Mouse (Mus musculus): Measurements from ENCODE around the gene Ncapd3. TPM values are rescaled to one million over a fixed set of nuclear protein-coding genes. Genes with fewer than 3 reads are reported as not detected.

The Ncapd3 gene
- total and polyA plus RNA-seq, 3 experiments, result 5.6 to 187 (median 75.6) TPM

GRCm38 (mm10) chr9:27005231-27005630 lies 24.7 kb upstream of the Ncapd3 start:
- DNase-seq (ENCODE audit: low spot score) (no peak), ATAC-seq (ENCODE audit: extremely low read depth, insufficient number of reproducible peaks, low FRiP score, poor library complexity, severe bottlenecking) (no peak)
- no peak for TF ChIP-seq CTCF (IDR thresholded peaks at IDR 0.05; ENCODE audit: low read depth, low read length)
- H3K9me3 ChIP-seq (replicated peaks), result no peaks in the 10 kb centered on the region
- peaks cover 88% of the 10 kb centered on the region for H3K36me3 ChIP-seq (replicated peaks)
- no peaks in the 10 kb centered on the region for H3K27me3 ChIP-seq (ENCODE audit: insufficient read depth, low read length)
- H3K4me1 ChIP-seq (ENCODE audit: insufficient read depth, low read depth, low read length), result peaks cover 14% of the 10 kb centered on the region
- H3K4me3 ChIP-seq (ENCODE audit: low read depth, low read length), result no peak overlapping the region

- H3K36me3 ChIP-seq (replicated peaks), result peaks cover 93% of the 10 kb centered on the region
- TF ChIP-seq GATA1 (IDR thresholded peaks at IDR 0.05; ENCODE audit: borderline replicate concordance, low read length) (no peak), CTCF (IDR thresholded peaks at IDR 0.05; ENCODE audit: low read depth, low read length) (no peak), POLR2AphosphoS5 (IDR thresholded peaks at IDR 0.05; ENCODE audit: insufficient replicate concordance, low read depth, low read length) (no peak), GATA2 (IDR thresholded peaks at IDR 0.05; ENCODE audit: borderline replicate concordance, low read depth, low read length) (no peak), TAL1 (conservative IDR thresholded peaks at IDR 0.05; ENCODE audit: low read depth, low read length) (no peak)
Measured at GRCm38 (mm10) chr9:27005933-27006332, 24.0 kb upstream of the Ncapd3 start.

GRCm38 (mm10) chr9:27006866-27007265 lies 23.1 kb upstream of the Ncapd3 start:
- TF ChIP-seq GATA2 (IDR thresholded peaks at IDR 0.05; ENCODE audit: borderline replicate concordance, low read depth, low read length), result no peak
- no peak for TF ChIP-seq POLR2AphosphoS5 (IDR thresholded peaks at IDR 0.05; ENCODE audit: insufficient replicate concordance, low read depth, low read length)
- no peak for TF ChIP-seq CTCF (IDR thresholded peaks at IDR 0.05; ENCODE audit: low read depth, low read length)
- TF ChIP-seq TAL1 (conservative IDR thresholded peaks at IDR 0.05; ENCODE audit: low read depth, low read length), result no peak
- TF ChIP-seq GATA1 (IDR thresholded peaks at IDR 0.05; ENCODE audit: borderline replicate concordance, low read length), result no peak
- Histone ChIP-seq H3K4me1 (ENCODE audit: insufficient read depth, low read depth, low read length) (no peaks in the 10 kb centered on the region; the same call in 1 of the 2 replicates), H3K27me3 (ENCODE audit: insufficient read depth, low read length) (no peaks in the 10 kb centered on the region), H3K36me3 (replicated peaks) (peaks cover 93% of the 10 kb centered on the region), H3K4me3 (ENCODE audit: low read depth, low read length) (no peak overlapping the region), H3K9me3 (replicated peaks) (no peaks in the 10 kb centered on the region)
- no peak for DNase-seq (ENCODE audit: low spot score)
- ATAC-seq (ENCODE audit: extremely low read depth, insufficient number of reproducible peaks, low FRiP score, poor library complexity, severe bottlenecking), result no peak

More at GRCm38 (mm10) chr9:27005933-27006332, 24.0 kb upstream of the Ncapd3 start:
- ATAC-seq (ENCODE audit: extremely low read depth, insufficient number of reproducible peaks, low FRiP score, poor library complexity, severe bottlenecking), result no peak
- Histone ChIP-seq H3K4me1 (ENCODE audit: insufficient read depth, low read depth, low read length) (peaks cover 7% of the 10 kb centered on the region), H3K27me3 (ENCODE audit: insufficient read depth, low read length) (no peaks in the 10 kb centered on the region), H3K4me3 (ENCODE audit: low read depth, low read length) (no peak overlapping the region), H3K9me3 (replicated peaks) (no peaks in the 10 kb centered on the region)
- no peak for DNase-seq (ENCODE audit: low spot score)

GRCm38 (mm10) chr9:27009231-27009630 lies 20.7 kb upstream of the Ncapd3 start:
- Histone ChIP-seq H3K4me1 (ENCODE audit: insufficient read depth, low read depth, low read length) (no peaks in the 10 kb centered on the region), H3K36me3 (replicated peaks) (peaks cover 97% of the 10 kb centered on the region), H3K4me3 (ENCODE audit: low read depth, low read length) (no peak overlapping the region), H3K27me3 (ENCODE audit: insufficient read depth, low read length) (no peaks in the 10 kb centered on the region), H3K9me3 (replicated peaks) (no peaks in the 10 kb centered on the region)
- DNase-seq (ENCODE audit: low spot score), result no peak
- TF ChIP-seq TAL1 (conservative IDR thresholded peaks at IDR 0.05; ENCODE audit: low read depth, low read length), result no peak
- no peak for TF ChIP-seq CTCF (IDR thresholded peaks at IDR 0.05; ENCODE audit: low read depth, low read length)
- TF ChIP-seq GATA1 (IDR thresholded peaks at IDR 0.05; ENCODE audit: borderline replicate concordance, low read length), result no peak
- TF ChIP-seq POLR2AphosphoS5 (IDR thresholded peaks at IDR 0.05; ENCODE audit: insufficient replicate concordance, low read depth, low read length), result no peak
- TF ChIP-seq GATA2 (IDR thresholded peaks at IDR 0.05; ENCODE audit: borderline replicate concordance, low read depth, low read length), result no peak
- no peak for ATAC-seq (ENCODE audit: extremely low read depth, insufficient number of reproducible peaks, low FRiP score, poor library complexity, severe bottlenecking)

GRCm38 (mm10) chr9:27011572-27011971 lies 18.4 kb upstream of the Ncapd3 start:
- DNase-seq (ENCODE audit: low spot score), result no peak
- no peak for ATAC-seq (ENCODE audit: extremely low read depth, insufficient number of reproducible peaks, low FRiP score, poor library complexity, severe bottlenecking)
- Histone ChIP-seq H3K4me3 (ENCODE audit: low read depth, low read length) (no peak overlapping the region), H3K9me3 (replicated peaks) (no peaks in the 10 kb centered on the region), H3K4me1 (ENCODE audit: insufficient read depth, low read depth, low read length) (no peaks in the 10 kb centered on the region), H3K27me3 (ENCODE audit: insufficient read depth, low read length) (no peaks in the 10 kb centered on the region), H3K36me3 (replicated peaks) (peaks cover 97% of the 10 kb centered on the region)
- TF ChIP-seq TAL1 (conservative IDR thresholded peaks at IDR 0.05; ENCODE audit: low read depth, low read length) (no peak), POLR2AphosphoS5 (IDR thresholded peaks at IDR 0.05; ENCODE audit: insufficient replicate concordance, low read depth, low read length) (no peak), GATA1 (IDR thresholded peaks at IDR 0.05; ENCODE audit: borderline replicate concordance, low read length) (no peak), GATA2 (IDR thresholded peaks at IDR 0.05; ENCODE audit: borderline replicate concordance, low read depth, low read length) (no peak), CTCF (IDR thresholded peaks at IDR 0.05; ENCODE audit: low read depth, low read length) (no peak)

GRCm38 (mm10) chr9:27018961-27019360 lies 11.0 kb upstream of the Ncapd3 start:
- peaks cover 88% of the 10 kb centered on the region for H3K36me3 ChIP-seq (replicated peaks)
- H3K27me3 ChIP-seq (ENCODE audit: insufficient read depth, low read length), result no peaks in the 10 kb centered on the region
- DNase-seq (ENCODE audit: low spot score), result no peak
- peaks cover 16% of the 10 kb centered on the region for H3K4me1 ChIP-seq (ENCODE audit: insufficient read depth, low read depth, low read length)
- no peak for ATAC-seq (ENCODE audit: extremely low read depth, insufficient number of reproducible peaks, low FRiP score, poor library complexity, severe bottlenecking)
- TF ChIP-seq GATA2 (IDR thresholded peaks at IDR 0.05; ENCODE audit: borderline replicate concordance, low read depth, low read length) (no peak), POLR2AphosphoS5 (IDR thresholded peaks at IDR 0.05; ENCODE audit: insufficient replicate concordance, low read depth, low read length) (no peak), TAL1 (conservative IDR thresholded peaks at IDR 0.05; ENCODE audit: low read depth, low read length) (no peak), CTCF (IDR thresholded peaks at IDR 0.05; ENCODE audit: low read depth, low read length) (no peak), GATA1 (IDR thresholded peaks at IDR 0.05; ENCODE audit: borderline replicate concordance, low read length) (no peak)
- H3K4me3 ChIP-seq (ENCODE audit: low read depth, low read length), result no peak overlapping the region
- peaks cover 4% of the 10 kb centered on the region; the same call in 1 of the 2 replicates for H3K9me3 ChIP-seq (replicated peaks)

Measured in G1E (cell line).